Mouse (Mus musculus): Measurements from ENCODE around the gene Olfr1513.

Gene Olfr1513

DNA sequence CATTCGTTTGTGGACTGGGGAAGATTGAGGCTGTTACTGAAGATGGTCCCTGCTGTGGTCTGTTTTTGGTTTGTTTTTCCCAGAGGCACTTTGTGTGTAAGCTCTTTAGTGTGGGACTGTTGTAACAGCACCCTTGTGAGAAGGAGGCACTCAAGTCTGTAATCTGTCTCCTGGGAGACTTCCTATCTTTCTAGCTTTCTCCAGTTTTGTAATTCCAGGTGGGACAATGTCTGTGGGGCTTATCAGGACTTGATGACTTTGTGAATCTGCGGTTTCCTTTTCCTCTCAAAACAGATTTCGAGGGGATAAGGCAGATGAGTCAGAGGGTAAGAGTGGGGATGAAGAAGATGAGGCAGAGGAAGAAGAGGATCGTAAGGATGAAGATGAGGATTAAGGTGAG, at the start of gene Olfr1513:
Olfr1513 (minus strand) TSS at position 101 of the 400 bp plus-strand sequence.
- DNase-seq, result no peak

DNA sequence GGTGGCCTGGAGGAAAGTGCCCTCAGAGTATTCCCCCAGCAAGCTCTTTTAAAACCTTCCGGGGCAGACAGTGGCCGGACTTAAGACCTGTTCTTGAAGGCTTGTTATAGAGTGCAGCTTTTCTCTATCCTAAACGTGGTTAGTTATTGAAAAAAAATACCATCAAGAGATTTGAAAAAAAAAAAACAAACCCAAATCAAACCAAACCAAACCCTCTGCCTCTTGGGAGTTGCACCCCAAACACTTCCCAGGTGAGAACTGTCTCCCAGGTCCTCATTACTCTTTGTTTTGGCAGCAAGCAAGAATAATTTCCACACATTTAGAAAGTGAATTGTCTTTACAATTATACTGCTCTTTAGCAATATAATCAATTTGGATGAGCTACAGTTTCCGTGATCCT, 41.1 kb upstream of the Olfr1513 start, which contains the start of gene Olfr1511:
Olfr1511 (minus strand) TSS at position 101 of the 400 bp plus-strand sequence.
- DNase-seq, result no peak

DNA sequence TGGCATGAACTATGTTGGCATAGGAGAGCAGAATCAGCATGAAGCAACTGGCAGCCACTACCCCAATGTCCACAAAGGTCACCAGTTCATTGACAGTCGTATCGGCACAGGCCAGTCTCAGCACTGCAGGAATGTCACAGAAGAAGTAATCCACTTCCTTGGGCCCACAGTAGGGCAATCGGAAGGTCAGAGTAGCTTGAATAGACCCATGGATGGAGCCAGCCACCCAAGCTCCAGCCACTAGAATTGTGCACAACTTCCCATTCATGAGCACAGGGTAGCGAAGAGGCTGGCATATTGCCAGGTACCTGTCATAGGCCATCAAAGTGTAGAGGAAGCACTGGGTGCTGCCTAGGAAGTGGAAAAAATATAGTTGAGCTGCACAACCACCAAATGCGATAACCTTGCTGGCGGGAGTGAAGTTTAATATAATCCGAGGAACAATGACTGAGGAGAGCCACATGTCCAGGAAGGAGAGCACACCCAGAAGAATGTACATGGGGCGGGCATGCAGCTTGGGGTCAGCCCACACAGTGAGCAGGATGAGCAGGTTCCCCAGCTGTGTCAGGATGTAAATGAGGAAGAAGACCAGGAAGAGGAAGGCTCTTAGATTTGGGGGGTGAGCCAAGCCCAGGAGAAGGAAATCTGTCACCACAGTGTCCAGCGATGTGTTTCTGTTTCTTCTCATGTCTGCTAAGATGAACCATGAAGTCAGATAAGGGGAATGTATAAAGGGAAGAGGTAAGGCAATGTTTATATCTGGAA, 34.1 kb upstream of the Olfr1513 start:
- DNase-seq, result peak in 1 of 2 experiments; percentile 14

DNA sequence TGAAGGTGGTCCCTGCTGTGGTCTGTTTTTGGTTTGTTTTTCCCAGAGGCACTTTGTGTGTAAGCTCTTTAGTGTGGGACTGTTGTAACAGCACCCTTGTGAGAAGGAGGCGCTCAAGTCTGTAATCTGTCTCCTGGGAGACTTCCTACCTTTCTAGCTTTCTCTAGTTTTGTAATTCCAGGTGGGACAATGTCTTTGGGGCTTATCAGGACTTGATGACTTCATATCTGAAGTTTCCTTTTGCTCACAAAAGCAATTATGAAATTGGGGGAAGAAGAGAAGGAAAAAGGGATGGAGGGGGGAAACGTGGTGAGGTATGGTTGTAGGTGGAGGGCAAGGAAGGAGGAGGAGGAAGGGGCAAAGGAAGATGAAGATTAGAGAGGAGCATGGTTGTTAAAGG, 22.9 kb upstream of the Olfr1513 start, which contains the start of gene Olfr1512:
Olfr1512 (minus strand) TSS at position 101 of the 400 bp plus-strand sequence.
- no peak for DNase-seq

DNA sequence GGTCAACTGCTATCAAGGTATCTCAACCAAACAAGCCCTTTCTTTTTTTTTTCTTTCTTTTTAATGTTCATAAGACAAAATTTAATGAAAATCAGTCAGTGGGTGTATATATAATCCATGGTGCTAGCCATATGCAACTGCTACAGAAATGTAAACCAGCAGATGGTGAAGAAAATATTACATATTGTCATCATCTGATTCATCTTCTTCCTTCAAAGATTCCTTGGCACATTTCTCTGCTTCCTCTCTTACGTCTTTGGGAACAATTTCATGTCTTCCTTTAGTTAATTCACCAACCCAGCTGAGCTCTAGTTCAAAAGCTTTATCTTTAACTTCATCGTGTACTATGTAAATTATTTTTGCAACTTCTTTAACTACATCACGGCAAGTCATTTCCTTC, 12.5 kb upstream of the Olfr1513 start:
- DNase-seq, result no peak

DNA sequence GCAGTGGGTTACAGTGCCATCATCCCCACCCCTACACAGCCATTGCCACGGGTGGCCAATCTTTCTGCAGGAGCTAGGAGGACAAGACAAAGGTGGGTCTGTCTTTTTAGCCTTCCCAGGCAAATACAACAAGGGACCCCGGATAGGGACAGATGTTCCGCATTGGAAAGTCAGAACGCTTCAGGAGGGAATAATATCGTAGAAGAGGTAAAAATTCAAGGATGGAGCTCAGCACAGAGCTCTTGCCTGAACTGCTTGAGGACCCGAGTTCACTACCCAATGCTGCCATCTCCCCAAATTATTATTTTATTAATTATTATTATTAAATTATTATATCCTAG, 16.7 kb downstream of the Olfr1513 start:
- no peak for DNase-seq

DNA sequence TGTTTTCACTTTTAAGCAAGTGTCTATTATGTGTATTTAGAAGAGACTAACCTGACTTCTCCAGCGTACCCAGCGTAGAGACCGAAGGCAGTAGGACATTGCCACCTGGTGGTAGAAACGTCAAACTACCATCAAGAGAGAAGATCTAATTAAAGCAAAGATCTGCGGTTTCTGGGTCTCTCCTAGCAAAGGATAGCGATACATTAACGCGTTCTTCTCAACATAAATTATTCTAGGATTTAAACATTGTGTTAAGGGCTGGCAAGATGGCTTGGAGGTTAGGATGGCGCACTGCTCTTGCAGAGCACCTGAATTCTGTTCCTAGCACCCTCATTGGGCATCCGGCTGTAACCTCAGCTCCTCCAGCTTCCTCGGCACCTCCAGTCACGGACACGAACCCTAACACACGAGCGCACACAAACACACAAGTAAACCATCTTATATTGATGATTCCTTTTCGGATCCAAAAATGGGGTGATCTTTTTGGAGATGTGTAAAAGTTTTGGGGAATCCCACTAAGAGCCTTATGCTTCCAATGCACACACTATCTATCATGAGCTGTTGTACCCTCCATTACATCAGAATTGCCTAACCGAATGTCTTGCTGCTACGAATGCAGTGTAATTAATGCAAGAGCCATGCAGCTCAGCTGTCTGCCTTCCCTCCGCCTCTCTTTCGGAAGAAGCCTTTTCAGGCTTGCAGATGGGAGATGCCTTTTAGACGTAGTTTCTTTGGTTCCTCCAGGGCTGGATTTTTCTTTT, 17.3 kb downstream of the Olfr1513 start:
- peak; percentile 24 to 26 for DNase-seq

DNA sequence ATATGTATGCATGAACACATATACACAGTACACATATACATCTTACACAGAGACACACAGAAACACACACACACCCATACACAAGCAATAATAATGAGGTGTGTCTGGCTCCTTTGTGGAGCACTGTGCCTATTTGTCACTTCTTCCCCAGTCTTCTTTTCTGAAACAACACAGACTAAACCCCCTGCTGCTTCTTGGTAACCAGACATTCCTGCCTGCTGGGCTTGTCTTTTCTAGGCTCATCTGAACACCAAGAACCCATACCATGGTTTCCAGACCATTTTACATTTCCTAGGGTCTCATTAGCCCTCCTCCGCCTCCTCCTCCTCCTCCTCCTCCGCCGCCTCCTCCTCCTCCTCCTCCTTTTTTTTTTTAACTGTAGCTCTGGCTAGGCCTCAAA, 24.0 kb downstream of the Olfr1513 start:
- no peak for DNase-seq

DNA sequence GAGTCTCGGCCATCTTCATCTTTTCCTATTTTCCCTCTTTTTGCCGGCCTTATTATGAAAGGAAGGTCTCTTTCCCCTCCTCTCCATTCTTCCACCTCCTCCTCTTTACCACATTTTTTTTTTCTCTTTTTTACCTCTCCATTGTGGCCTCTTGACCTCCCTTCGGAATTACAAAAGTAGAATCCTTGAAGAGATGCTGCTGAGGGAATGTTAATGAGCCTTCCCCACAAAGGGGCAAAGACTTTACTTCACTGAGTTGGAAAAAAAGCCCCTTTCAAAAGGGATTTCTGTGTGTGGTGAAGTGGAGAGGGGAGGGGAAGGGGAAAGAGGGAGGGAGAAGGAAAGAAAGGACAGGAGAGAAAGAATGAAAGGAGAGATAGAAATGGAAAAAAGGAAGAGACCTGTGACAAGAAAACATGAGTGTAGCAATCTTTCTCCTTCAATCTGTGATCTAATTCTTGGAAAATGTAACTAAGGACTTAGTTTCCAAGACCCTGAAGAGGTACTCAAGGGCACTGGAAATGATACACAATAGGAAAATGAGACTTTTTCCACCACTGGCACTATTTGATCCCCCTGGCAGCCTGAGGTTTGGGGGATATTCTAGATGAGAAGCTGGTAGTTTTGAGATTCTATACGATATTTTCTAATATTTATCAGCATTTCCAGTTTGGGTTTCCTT, 25.0 kb downstream of the Olfr1513 start:
- no peak for DNase-seq

DNA sequence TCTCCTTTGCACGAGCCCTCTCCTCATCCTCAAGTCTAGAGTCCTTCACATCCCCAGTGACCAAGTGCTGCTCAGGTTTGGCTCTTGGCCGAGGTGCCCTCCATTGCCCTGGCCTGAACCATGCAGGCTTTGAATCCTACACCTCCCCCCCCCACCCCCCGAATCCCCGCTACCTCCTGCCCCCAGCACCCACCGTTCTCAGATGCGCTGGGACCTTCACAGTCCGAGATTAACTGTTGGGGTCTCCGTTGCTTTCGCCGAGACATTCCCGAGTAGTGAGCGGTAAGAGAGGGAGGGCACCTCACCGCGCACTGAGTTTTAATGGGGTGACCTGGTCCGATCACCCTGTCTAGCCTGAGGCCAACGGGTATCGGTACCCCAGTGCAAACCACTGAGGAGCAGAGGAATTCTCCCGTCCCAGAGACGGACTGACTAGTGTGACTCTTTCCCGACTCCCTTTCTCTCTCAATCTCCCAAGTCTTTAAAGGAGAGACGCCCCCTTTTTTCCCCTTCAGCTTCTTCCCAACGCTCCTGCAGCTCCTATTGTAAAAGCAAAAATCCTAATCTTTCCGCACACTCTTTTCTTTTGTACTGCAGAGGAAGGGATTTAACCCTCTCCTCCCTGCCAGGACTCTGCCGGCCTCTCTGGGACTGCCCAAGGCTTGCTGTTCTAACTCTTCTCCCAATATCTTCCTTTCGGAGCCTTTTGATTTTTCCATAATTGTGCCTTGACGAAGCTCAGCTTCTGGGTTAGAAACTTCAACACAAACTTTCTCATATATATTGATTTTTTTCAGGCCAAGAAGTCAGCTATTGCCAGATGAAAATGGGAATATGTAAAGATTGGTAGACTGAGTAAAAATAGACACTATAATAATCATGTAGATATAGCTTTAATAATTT, 28.0 kb downstream of the Olfr1513 start, which contains the start of gene Sall2:
Sall2 (minus strand) TSS at position 853 of the 903 bp plus-strand sequence.
- no peak for DNase-seq

DNA sequence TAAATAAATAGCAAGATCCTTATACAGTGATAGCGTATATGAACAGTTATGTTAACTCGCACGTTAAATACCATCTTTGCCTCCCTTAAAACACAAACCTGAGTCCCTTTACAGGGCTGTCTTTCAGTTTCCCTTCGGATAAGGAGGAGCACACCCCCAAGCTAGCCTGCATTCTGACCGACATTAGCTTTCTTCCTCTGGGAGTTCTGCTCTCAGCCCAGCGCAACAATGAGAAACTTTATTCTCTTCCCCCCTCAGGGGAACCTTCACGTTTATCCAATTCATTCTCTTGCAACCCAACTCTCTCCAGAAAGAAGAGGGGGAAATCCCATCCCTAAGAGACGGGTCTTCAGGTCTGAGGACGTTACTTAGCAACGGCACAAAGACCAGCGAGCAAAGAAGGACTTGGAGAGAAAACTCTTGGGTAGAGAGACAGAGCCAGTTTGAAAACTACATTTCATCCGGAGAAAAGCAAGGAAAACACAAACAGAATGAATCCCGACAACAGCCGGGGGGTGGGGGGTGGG, 28.8 kb downstream of the Olfr1513 start:
- DNase-seq, result no peak

DNA sequence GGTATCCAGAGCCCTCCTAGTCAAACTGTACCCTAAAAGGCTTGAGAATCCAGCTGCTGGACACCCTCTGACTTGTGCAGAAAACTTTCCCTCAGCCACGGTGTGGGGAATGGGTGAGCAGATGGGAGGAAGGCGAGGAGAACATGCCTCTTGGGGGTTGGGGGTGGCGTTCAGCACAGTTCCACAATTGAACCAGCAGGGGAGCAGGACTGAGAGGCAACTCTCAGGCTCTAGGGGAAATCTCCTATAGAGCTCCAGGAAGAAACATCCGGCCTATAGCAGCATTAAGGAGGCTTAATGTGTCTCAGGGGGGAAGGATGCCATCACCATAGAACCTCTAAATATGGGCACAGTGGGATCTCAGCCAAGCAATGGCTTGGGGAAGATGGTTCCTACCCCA, 30.3 kb downstream of the Olfr1513 start:
- no peak for DNase-seq

DNA sequence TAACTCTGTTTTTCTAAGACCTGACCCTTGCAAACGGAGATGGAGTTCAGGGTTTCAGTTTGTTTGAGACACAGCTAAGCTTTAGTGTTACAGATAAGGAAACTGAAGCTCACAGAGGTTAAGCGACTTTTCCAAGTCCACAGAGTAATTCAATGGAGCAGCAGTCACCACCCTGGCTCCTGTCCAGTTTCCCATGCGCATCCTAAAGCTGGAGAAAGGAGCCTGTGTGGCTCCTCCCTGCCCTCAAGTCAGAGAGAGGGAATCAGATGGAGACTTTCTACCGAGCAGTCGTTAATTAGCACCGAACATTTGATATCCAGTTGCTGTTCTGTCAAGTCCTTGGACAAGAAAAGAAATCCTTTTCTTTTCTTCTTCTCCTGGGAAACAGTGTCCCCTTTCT, 36.8 kb downstream of the Olfr1513 start:
- no peak for DNase-seq

DNA sequence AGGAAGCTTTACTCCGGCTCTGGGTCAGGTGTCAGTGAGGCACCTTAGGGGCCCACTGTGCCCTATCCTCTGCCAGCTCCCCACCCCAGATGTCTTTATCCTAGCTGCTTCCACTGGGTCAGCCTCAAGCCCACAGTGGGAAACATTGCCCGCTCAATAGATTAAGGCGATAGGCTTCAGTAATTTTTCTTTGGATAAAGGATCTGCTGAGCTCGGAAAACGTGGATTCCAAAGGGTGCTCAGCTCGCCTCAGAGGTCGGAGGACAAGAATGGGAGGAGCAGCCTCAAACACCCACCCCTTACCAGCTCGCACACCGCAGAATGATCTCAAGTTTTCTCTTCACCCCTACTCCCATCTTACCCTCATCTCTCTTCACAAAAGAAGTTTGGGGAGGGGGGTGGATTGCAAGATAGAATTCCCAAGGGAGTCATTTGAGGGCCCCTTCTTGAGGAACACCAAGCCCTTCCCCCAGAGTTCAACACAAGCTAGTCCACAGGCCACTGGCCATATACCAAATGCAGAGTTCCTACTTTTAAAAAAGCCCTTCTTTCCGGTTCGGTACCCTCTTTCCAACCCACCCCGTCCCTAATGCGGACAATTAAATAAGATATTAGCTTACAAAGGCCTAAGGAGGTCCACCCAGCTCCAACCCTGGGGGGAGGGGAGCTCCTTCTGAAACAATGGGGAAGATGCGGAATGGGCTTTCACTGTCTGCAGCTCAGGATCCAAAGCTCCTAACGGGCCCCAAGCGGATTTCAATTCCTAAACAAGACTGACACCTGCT, 39.6 kb downstream of the Olfr1513 start:
- no peak for DNase-seq

DNA sequence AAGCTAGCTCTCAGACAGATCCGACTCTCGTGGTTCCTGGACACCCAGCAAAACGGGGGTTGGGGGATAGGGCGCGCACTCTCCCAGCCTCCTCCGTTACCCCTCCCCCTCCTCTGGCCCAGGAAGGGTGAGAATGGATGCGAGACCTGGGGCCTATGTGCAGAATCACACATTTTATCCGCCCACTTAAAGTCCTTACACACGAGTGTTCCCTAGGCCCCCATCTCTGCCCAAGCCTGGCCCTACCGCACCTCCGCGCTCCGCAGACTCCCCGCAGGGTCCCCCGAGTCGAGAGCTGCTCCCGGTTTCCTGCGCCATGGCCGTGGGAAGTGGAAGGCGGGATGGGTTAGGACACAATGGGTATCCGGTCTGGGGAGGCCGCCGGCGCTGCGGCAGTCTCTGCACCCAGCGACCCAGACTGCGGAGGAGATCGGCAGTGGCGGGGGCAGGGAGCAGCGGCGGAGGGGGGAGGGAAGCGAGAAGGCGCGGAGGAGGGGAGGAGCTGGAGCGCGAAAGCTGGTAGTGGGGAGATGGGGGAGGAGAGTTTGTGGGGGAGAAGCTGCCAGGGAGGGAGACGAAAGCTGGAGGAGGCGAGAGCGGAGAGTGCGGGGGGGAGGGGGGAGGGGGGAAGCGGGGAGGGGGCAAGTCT, 40.3 kb downstream of the Olfr1513 start:
- peak; percentile 80 to 85 for DNase-seq

DNA sequence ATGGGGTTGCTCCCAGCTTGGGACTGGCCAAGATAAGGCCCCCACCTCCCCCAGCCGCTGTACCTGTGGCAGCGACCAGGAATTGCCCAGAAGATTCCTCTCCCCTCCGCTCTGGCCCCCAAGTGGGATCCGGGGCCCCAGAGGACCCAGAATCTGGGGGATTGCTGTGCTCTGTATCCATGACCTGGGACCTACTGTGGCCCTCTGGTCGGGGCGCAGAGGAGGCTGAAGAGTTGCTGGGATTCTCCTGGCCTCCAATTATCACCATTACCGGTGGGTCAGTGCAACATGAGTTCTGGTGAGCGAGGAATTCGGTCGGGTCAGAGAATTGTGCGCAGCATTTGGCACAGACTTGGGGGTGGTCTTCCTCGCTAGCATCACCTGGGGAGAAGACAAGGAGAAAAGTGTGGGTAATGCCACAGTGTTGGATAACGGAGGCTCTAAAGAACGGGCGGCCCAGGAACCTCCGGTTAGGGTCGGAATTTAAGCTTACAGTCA, 40.9 kb downstream of the Olfr1513 start:
- no peak for DNase-seq

DNA sequence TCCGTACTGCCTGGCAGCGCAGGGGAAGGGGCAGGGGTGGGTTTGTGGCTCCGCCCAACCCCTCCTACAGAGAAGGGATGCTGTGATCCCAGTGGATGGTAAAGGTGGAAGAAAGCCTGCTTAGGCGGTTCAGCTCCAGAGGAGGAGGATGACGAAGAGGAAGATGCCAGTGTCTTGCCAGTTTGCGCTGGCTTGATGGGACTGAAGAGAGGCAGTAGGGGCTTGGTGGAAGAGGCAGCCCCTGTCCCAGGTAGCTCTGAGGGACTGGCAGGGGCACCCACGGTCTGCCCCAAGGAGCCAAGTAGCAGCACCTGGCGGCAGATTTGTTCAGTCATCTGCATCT, 41.4 kb downstream of the Olfr1513 start:
- DNase-seq, result no peak

DNA sequence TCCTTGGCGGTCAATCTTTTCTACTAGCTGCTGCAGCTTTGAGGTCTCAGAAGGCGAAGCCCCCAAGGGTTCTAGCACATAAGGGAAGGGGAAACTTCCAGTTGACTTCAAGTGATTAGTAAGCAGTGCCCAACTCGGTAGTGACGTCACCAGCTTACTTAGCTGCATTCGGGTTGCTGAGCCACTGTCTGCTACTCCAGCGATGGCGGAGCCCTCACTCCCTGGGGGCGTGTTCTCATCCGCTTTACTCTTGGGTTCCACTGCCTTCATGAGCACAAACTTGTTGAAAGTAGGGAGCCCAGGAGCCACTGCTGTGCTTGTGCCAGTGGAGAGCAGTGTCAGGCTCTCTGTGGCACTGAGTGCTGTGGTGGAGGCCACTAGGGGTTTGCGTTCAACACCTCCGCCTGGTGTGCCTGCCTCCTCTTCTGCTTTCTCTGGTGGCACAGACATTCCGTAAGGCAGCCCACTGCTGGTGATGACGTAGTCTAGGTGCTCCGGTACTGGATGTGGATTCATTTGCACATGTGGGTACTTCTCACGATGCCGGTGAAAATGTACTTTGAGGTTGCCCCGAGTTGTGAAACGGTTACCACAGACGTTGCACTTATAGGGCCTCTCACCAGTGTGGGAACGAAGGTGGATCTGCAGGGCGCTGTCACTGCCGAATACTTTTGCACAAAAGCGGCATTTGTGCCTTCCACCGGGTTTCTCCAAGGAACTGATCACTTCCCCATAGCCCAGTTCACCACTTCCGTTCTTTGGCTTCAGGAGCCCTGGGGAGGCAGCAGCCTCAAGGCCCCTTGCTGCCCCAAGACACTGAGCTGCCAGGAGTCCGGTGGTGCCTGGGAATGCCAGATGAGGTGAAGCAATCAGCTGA, 42.0 kb downstream of the Olfr1513 start:
- no peak for DNase-seq

DNA sequence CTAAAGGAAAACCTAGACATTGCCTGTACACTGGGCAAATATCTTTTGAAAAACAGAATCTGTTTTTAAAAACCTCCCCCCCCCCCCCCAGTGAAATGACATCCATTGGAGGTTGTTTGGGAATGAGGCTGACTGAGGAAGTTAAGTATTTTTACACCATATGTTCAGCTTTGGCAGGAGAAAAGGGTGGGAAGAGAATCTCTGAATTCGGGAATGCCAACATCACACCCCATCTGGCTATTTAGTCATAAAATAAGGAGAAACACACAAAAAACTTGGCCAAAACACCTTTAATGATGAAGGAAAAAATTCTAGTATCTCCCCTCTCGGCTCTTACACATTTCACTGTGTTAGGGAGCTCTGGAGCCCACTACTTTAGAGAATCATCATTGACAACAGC, 45.3 kb downstream of the Olfr1513 start:
- DNase-seq, result no peak

DNA sequence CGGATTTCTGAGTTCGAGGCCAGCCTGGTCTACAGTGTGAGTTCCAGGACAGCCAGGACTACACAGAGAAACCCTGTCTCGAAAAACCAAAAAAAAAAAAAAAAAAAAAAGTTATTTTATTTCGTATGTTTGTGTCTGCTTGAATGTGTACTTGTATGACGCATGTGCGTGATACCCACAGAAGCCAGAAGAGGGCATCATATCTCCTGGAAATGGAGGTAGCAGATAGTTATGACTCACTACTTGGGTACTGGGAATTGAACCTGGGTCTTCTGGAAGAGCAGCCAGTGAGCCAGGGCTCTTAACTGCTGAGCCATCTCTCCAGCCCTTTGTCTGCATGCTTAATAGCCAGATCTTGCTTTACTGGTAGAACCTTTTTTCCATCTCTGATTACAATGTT, 45.9 kb downstream of the Olfr1513 start:
- DNase-seq, result peak in 1 of 2 experiments; percentile 17

Measured in thymus, postnatal 36 days (tissue).